Mouse (Mus musculus): ENCODE data around the gene Mob2. TPM values are rescaled to one million over a fixed set of nuclear protein-coding genes. Genes with fewer than 3 reads are reported as not detected.
A peak's percentile ranks its signal among the peaks of the same experiment; 100 is the strongest.

Mob2 gene
- polyA plus RNA-seq, 1 experiment from 2014 or later, result 50.2 TPM

DNA sequence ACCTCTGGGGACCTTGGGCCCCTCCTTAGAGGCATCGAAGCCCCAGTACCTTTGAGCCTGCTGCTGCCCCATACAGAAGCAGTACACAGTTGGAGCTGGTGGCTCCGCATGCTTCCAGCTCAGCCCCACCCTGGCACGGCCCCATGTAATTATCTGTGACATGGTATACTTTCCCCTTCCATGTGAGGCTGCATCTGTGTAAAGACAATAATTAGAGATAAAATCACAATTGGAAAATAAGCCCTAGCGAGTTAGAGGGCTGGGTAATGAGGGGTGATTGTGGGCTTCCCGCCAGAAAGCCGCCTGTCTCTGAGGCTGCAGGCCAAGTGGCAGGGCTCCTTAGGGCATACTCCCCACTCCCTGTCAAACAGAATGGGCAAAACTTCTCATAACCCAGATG, 82.9 kb downstream of the Mob2 start:
- Histone ChIP-seq H3K4me3 (replicated peaks; ENCODE audit: low read length) (no peak overlapping the region), H3K27me3 (ENCODE audit: control insufficient read depth, insufficient read depth, low read length) (no peaks in the 10 kb centered on the region), H3K9me3 (ENCODE audit: control insufficient read depth, low read length) (no peaks in the 10 kb centered on the region), H3K9ac (no peak overlapping the region), H3K27ac (no peak overlapping the region), H3K4me2 (replicated peaks) (no peak overlapping the region), H3K36me3 (replicated peaks; ENCODE audit: control insufficient read depth, insufficient read depth) (0 out of 2 replicates have a peak, but pooled peaks cover 15% of the 10 kb centered on the region), H3K4me1 (replicated peaks; ENCODE audit: control insufficient read depth, insufficient read depth, low read length) (peaks cover 9% of the 10 kb centered on the region; the same call in 1 of the 2 replicates)
- no peak for DNase-seq (ENCODE audit: low spot score)
- ATAC-seq (ENCODE audit: low FRiP score), result peak; percentile 34; the same call in 1 of the 2 replicates
- WGBS, result 54% methylated on average over 6 of the region's 6 CpGs

- no peak for ATAC-seq (ENCODE audit: low FRiP score)
- peaks cover 31% of the 10 kb centered on the region for H3K4me1 ChIP-seq (replicated peaks; ENCODE audit: control insufficient read depth, insufficient read depth, low read length)
- no peak overlapping the region for H3K4me2 ChIP-seq (replicated peaks)
- no peaks in the 10 kb centered on the region for H3K9me3 ChIP-seq (ENCODE audit: control insufficient read depth, low read length)
- no peak overlapping the region for H3K27ac ChIP-seq
- H3K4me3 ChIP-seq (replicated peaks; ENCODE audit: low read length), result no peak overlapping the region
- H3K27me3 ChIP-seq (ENCODE audit: control insufficient read depth, insufficient read depth, low read length), result no peaks in the 10 kb centered on the region
- H3K36me3 ChIP-seq (replicated peaks; ENCODE audit: control insufficient read depth, insufficient read depth), result no peaks in the 10 kb centered on the region
- 51% methylated on average over 7 of the region's 7 CpGs for WGBS
- no peak overlapping the region for H3K9ac ChIP-seq
- DNase-seq (ENCODE audit: low spot score), result no peak
These were observed 87.8 kb downstream of the Mob2 start for GRCm38 (mm10) chr7:141972831-141973619.

- no peak overlapping the region for H3K4me2 ChIP-seq (replicated peaks)
- no peak overlapping the region for H3K27ac ChIP-seq
- H3K27me3 ChIP-seq (ENCODE audit: control insufficient read depth, insufficient read depth, low read length), result no peaks in the 10 kb centered on the region
- no peaks in the 10 kb centered on the region for H3K9me3 ChIP-seq (ENCODE audit: control insufficient read depth, low read length)
- no peak overlapping the region for H3K4me3 ChIP-seq (replicated peaks; ENCODE audit: low read length)
- no peaks in the 10 kb centered on the region for H3K36me3 ChIP-seq (replicated peaks; ENCODE audit: control insufficient read depth, insufficient read depth)
- 87% methylated on average over 2 of the region's 2 CpGs for WGBS
- DNase-seq (ENCODE audit: low spot score) (no peak), ATAC-seq (ENCODE audit: low FRiP score) (no peak)
- H3K9ac ChIP-seq, result no peak overlapping the region
- peaks cover 54% of the 10 kb centered on the region for H3K4me1 ChIP-seq (replicated peaks; ENCODE audit: control insufficient read depth, insufficient read depth, low read length)
These were observed 94.6 kb downstream of the Mob2 start for GRCm38 (mm10) chr7:141966281-141966680.

DNA sequence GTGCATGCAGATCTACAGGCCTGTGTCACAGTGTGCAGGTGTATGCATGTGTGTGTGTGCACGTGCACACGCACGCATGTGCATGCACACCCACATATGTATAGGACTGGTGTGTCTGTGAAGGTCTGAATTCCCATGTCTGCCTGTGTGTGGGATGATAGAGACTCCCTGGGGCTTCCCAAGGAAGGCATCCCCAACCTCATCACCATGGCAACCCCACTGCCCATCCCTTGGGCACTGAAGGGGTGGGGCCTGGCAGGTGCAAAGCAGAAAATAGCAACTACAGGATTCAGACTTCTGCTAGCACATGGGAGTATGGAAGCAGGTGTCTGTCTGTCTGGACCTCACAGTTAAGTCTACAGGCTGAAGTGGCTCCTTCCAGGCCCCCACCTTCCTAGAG, 98.3 kb downstream of the Mob2 start:
- WGBS, result 87% methylated on average over 3 of the region's 3 CpGs
- Histone ChIP-seq H3K4me1 (replicated peaks; ENCODE audit: control insufficient read depth, insufficient read depth, low read length) (peaks cover 63% of the 10 kb centered on the region), H3K4me3 (replicated peaks; ENCODE audit: low read length) (no peak overlapping the region), H3K9ac (no peak overlapping the region), H3K27me3 (ENCODE audit: control insufficient read depth, insufficient read depth, low read length) (no peaks in the 10 kb centered on the region), H3K9me3 (ENCODE audit: control insufficient read depth, low read length) (no peaks in the 10 kb centered on the region), H3K36me3 (replicated peaks; ENCODE audit: control insufficient read depth, insufficient read depth) (no peaks in the 10 kb centered on the region), H3K4me2 (replicated peaks) (no peak overlapping the region), H3K27ac (no peak overlapping the region)
- ATAC-seq (ENCODE audit: low FRiP score) (no peak), DNase-seq (ENCODE audit: low spot score) (no peak)

DNA sequence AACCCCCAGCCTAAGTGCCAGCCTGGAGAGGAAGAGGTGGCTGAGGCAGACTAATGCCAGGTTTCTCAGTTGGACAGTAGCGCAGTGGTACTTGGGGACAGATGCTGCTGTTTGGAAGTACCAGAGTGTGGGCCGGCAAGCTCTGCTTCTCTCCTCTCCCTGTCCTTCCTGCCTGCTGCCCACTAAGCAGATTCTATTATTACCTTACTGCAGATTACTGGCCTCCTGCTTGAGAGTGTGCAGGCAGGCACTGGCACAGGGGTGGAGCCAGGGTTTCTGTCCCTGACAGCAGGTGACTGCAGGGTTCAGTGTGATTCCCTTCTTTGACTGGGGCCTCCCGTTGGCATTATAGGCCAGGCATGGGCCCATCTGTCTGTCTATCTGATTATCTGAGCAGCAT, 99.4 kb downstream of the Mob2 start:
- WGBS, result 68% methylated on average over 3 of the region's 3 CpGs
- peaks cover 68% of the 10 kb centered on the region for H3K4me1 ChIP-seq (replicated peaks; ENCODE audit: control insufficient read depth, insufficient read depth, low read length)
- no peak overlapping the region for H3K27ac ChIP-seq
- H3K9me3 ChIP-seq (ENCODE audit: control insufficient read depth, low read length), result no peaks in the 10 kb centered on the region
- H3K9ac ChIP-seq, result no peak overlapping the region
- no peaks in the 10 kb centered on the region for H3K36me3 ChIP-seq (replicated peaks; ENCODE audit: control insufficient read depth, insufficient read depth)
- no peak overlapping the region for H3K4me3 ChIP-seq (replicated peaks; ENCODE audit: low read length)
- ATAC-seq (ENCODE audit: low FRiP score), result no peak
- no peak overlapping the region for H3K4me2 ChIP-seq (replicated peaks)
- no peaks in the 10 kb centered on the region for H3K27me3 ChIP-seq (ENCODE audit: control insufficient read depth, insufficient read depth, low read length)
- no peak for DNase-seq (ENCODE audit: low spot score)

DNA sequence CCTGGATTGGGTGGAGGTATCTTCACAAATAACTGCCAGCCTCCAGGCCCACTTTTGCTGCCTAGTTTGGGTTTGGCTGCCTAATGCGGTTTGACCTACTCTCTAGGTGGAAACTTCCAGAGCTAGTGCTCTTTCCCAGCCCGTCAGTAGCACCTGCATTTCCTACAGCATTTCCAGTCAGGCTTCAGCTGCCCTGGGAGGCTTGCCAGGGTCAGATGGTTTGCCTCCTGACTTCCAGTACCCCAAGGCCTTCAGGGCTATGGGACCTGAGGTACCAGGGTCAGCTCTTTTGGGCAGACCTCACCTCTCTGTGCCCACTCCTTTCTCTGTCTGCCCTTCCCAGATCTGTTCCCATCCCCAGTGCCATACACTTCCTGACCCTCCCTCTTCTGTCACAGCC, 99.9 kb downstream of the Mob2 start:
- no peak overlapping the region for H3K9ac ChIP-seq
- 75% methylated on average over 2 of the region's 2 CpGs for WGBS

GRCm38 (mm10) chr7:141959133-141959532, 101.7 kb downstream of the Mob2 start:
- H3K36me3 ChIP-seq (replicated peaks; ENCODE audit: control insufficient read depth, insufficient read depth), result no peaks in the 10 kb centered on the region
- no peak overlapping the region for H3K27ac ChIP-seq
- no peak for DNase-seq (ENCODE audit: low spot score)
- no peak overlapping the region for H3K9ac ChIP-seq
- H3K4me3 ChIP-seq (replicated peaks; ENCODE audit: low read length), result no peak overlapping the region
- H3K27me3 ChIP-seq (ENCODE audit: control insufficient read depth, insufficient read depth, low read length), result no peaks in the 10 kb centered on the region
- 95% methylated on average over 1 of the region's 1 CpGs for WGBS
- ATAC-seq (ENCODE audit: low FRiP score), result no peak
- H3K4me2 ChIP-seq (replicated peaks), result no peak overlapping the region
- H3K4me1 ChIP-seq (replicated peaks; ENCODE audit: control insufficient read depth, insufficient read depth, low read length), result peaks cover 84% of the 10 kb centered on the region
- H3K9me3 ChIP-seq (ENCODE audit: control insufficient read depth, low read length), result no peaks in the 10 kb centered on the region

More for the DNA sequence above, 99.9 kb downstream of the Mob2 start:
- Histone ChIP-seq H3K4me1 (replicated peaks; ENCODE audit: control insufficient read depth, insufficient read depth, low read length) (peaks cover 73% of the 10 kb centered on the region), H3K27me3 (ENCODE audit: control insufficient read depth, insufficient read depth, low read length) (no peaks in the 10 kb centered on the region), H3K9me3 (ENCODE audit: control insufficient read depth, low read length) (no peaks in the 10 kb centered on the region), H3K4me3 (replicated peaks; ENCODE audit: low read length) (no peak overlapping the region), H3K27ac (no peak overlapping the region), H3K36me3 (replicated peaks; ENCODE audit: control insufficient read depth, insufficient read depth) (no peaks in the 10 kb centered on the region), H3K4me2 (replicated peaks) (no peak overlapping the region)
- DNase-seq (ENCODE audit: low spot score) (no peak), ATAC-seq (ENCODE audit: low FRiP score) (no peak)

Small RNAs within 50 kb of the gene (microRNA-seq; reads per million reads assigned to microRNA genes)
- 0.81 reads per million for gene Mir3104

Other genes with a start within 250 kb of the Mob2 start
- gene Muc5b, start 222.0 kb downstream of the Mob2 start, polyA plus RNA-seq (2014; fragmentation: Nextera tagmentation; extraction: Ambion mirVana), result 0.03 TPM in 1 of 2 replicates, not detected in the other
- 71.9 and 82.7 TPM in 2 replicates for gene Tollip, start 142.6 kb downstream of the Mob2 start, polyA plus RNA-seq (2014; fragmentation: Nextera tagmentation; extraction: Ambion mirVana)
- 23.3 and 24.8 TPM in 2 replicates for gene Brsk2, start 111.3 kb downstream of the Mob2 start, polyA plus RNA-seq (2014; fragmentation: Nextera tagmentation; extraction: Ambion mirVana)
- gene Dusp8, start 34.8 kb upstream of the Mob2 start, polyA plus RNA-seq (2014; fragmentation: Nextera tagmentation; extraction: Ambion mirVana), result 133 and 142 TPM in 2 replicates
- gene Gm45618, start 59.7 kb upstream of the Mob2 start, polyA plus RNA-seq (2014; fragmentation: Nextera tagmentation; extraction: Ambion mirVana), result not detected in 2 replicates
- gene Gm39115, start 75.0 kb upstream of the Mob2 start, polyA plus RNA-seq (2014; fragmentation: Nextera tagmentation; extraction: Ambion mirVana), result not detected in 2 replicates
- 0.15 TPM in 1 of 2 replicates, not detected in the other for gene Gm45337, start 83.5 kb upstream of the Mob2 start, polyA plus RNA-seq (2014; fragmentation: Nextera tagmentation; extraction: Ambion mirVana)
- gene Gm29735, start 96.0 kb upstream of the Mob2 start, polyA plus RNA-seq (2014; fragmentation: Nextera tagmentation; extraction: Ambion mirVana), result not detected in 2 replicates
- not detected in 2 replicates for gene Gm4553, start 104.7 kb upstream of the Mob2 start, polyA plus RNA-seq (2014; fragmentation: Nextera tagmentation; extraction: Ambion mirVana)
- not detected in 2 replicates for gene Krtap5-2, start 114.9 kb upstream of the Mob2 start, polyA plus RNA-seq (2014; fragmentation: Nextera tagmentation; extraction: Ambion mirVana)
- not detected in 2 replicates for gene Gm10153, start 129.3 kb upstream of the Mob2 start, polyA plus RNA-seq (2014; fragmentation: Nextera tagmentation; extraction: Ambion mirVana)
- not detected in 2 replicates for gene Krtap5-3, start 140.3 kb upstream of the Mob2 start, polyA plus RNA-seq (2014; fragmentation: Nextera tagmentation; extraction: Ambion mirVana)
- not detected in 2 replicates for gene Gm7579, start 150.8 kb upstream of the Mob2 start, polyA plus RNA-seq (2014; fragmentation: Nextera tagmentation; extraction: Ambion mirVana)
- gene Krtap5-5, start 168.9 kb upstream of the Mob2 start, polyA plus RNA-seq (2014; fragmentation: Nextera tagmentation; extraction: Ambion mirVana), result not detected in 2 replicates
- gene Gm40460, start 180.0 kb upstream of the Mob2 start, polyA plus RNA-seq (2014; fragmentation: Nextera tagmentation; extraction: Ambion mirVana), result not detected in 2 replicates
- gene Gm2431, start 197.3 kb upstream of the Mob2 start, polyA plus RNA-seq (2014; fragmentation: Nextera tagmentation; extraction: Ambion mirVana), result not detected in 2 replicates
- not detected in 2 replicates for gene Gm4559, start 213.3 kb upstream of the Mob2 start, polyA plus RNA-seq (2014; fragmentation: Nextera tagmentation; extraction: Ambion mirVana)
- not detected in 2 replicates for gene Krtap5-1, start 236.1 kb upstream of the Mob2 start, polyA plus RNA-seq (2014; fragmentation: Nextera tagmentation; extraction: Ambion mirVana)
- not detected in 2 replicates for gene Krtap5-4, start 242.5 kb upstream of the Mob2 start, polyA plus RNA-seq (2014; fragmentation: Nextera tagmentation; extraction: Ambion mirVana)